Mouse (Mus musculus) liver, embryonic 13.5 days (tissue): ENCODE measurements around the gene Pou2f2. TPM values are rescaled to one million over a fixed set of nuclear protein-coding genes. Genes with fewer than 3 reads are reported as not detected.

Experiments
- ATAC-seq: fragments of 200-750 bp; cut with Nextera tagmentation; 2 replicates; pipeline ENCODE4 v1.8.0; 2017; ENCODE audit warnings: low read depth, mild to moderate bottlenecking, moderate number of reproducible peaks, moderate library complexity
- DNase-seq: peaks from one replicate; pipeline ENCODE4 v3.0.0; 2022
- H3K27ac ChIP-seq: fragments of 300-500 bp; sonication (generic); 2 replicates; pipeline ENCODE4 v1.5.1; 2015; ENCODE audit warnings: moderate library complexity, mild to moderate bottlenecking, inconsistent platforms
- H3K27me3 ChIP-seq: fragments of 300-500 bp; sonication (generic); 2 replicates; pipeline ENCODE4 v1.6.1; 2015; ENCODE audit warnings: mild to moderate bottlenecking, inconsistent platforms
- H3K36me3 ChIP-seq: fragments of 300-500 bp; sonication (generic); 2 replicates; pipeline ENCODE4 v1.6.1; 2015; ENCODE audit warnings: mild to moderate bottlenecking, inconsistent platforms
- H3K4me1 ChIP-seq: fragments of 300-500 bp; sonication (generic); replicated peaks from 2 replicates; pipeline ENCODE4 v1.6.1; 2015; ENCODE audit warnings: inconsistent platforms
- H3K4me2 ChIP-seq: fragments of 300-500 bp; sonication (generic); 2 replicates; pipeline ENCODE4 v1.6.1; 2015; ENCODE audit warnings: inconsistent platforms, mild to moderate bottlenecking, moderate library complexity
- H3K4me3 ChIP-seq: fragments of 300-500 bp; sonication (generic); replicated peaks from 2 replicates; pipeline ENCODE4 v1.5.1; 2015; ENCODE audit warnings: mild to moderate bottlenecking, inconsistent platforms
- H3K9ac ChIP-seq: fragments of 300-500 bp; sonication (generic); 2 replicates; pipeline ENCODE4 v1.6.1; 2015; ENCODE audit warnings: mild to moderate bottlenecking, inconsistent platforms
- H3K9me3 ChIP-seq: fragments of 300-500 bp; sonication (generic); replicated peaks from 2 replicates; pipeline ENCODE4 v1.6.1; 2016; ENCODE audit warnings: inconsistent platforms
- WGBS: fragments of 180-500 bp; shearing (Covaris S2); methylation state at CpG from one replicate; pipeline ENCODE4 v1.1.7; 2015; ENCODE audit not compliant: insufficient replicate concordance; 5-methylcytosine and 5-hydroxymethylcytosine counted together
- polyA plus RNA-seq: library from polyadenylated mRNA; unstranded; fragments of >200 nt; fragmentation: Nextera tagmentation; extraction: Ambion mirVana; gene quantifications from 2 replicates; pipeline ENCODE4 v1.2.1, GENCODE M21; 2015

Pou2f2 gene
- polyA plus RNA-seq, 1 experiment from 2014 or later, result 1.5 TPM

GRCm38 (mm10) chr7:25166106-25166505, 13.4 kb downstream of the Pou2f2 start:
- H3K36me3 ChIP-seq, result no peaks in the 10 kb centered on the region
- no peak for DNase-seq
- H3K4me1 ChIP-seq, result no peaks in the 10 kb centered on the region; the same call in 1 of the 2 replicates
- no peak for ATAC-seq
- no peak overlapping the region for H3K4me3 ChIP-seq
- H3K27ac ChIP-seq, result no peak overlapping the region
- 66% methylated on average over 5 of the region's 5 CpGs for WGBS
- no peaks in the 10 kb centered on the region for H3K9me3 ChIP-seq
- no peak overlapping the region for H3K9ac ChIP-seq
- H3K27me3 ChIP-seq, result peaks cover 56% of the 10 kb centered on the region
- H3K4me2 ChIP-seq, result no peak overlapping the region

GRCm38 (mm10) chr7:25156158-25156648, 23.3 kb downstream of the Pou2f2 start:
- ATAC-seq (peak; percentile 67), DNase-seq (no peak)
- peak overlapping the region; percentile 92 for H3K27ac ChIP-seq
- peak overlapping the region; percentile 51 for H3K4me3 ChIP-seq
- H3K36me3 ChIP-seq, result no peaks in the 10 kb centered on the region
- peaks cover 60% of the 10 kb centered on the region for H3K4me1 ChIP-seq
- H3K4me2 ChIP-seq, result peak overlapping the region; percentile 87
- peaks cover 36% of the 10 kb centered on the region for H3K27me3 ChIP-seq
- 5% methylated on average over 14 of the region's 14 CpGs for WGBS
- H3K9me3 ChIP-seq, result no peaks in the 10 kb centered on the region
- H3K9ac ChIP-seq, result peak overlapping the region; percentile 75

GRCm38 (mm10) chr7:25155469-25156157, 23.9 kb downstream of the Pou2f2 start:
- peak overlapping the region; percentile 51 for H3K4me3 ChIP-seq
- peak overlapping the region; percentile 92 for H3K27ac ChIP-seq
- DNase-seq (peak; percentile 73), ATAC-seq (peak; percentile 95)
- peak overlapping the region; percentile 87 for H3K4me2 ChIP-seq
- H3K27me3 ChIP-seq, result peaks cover 37% of the 10 kb centered on the region
- H3K9ac ChIP-seq, result peak overlapping the region; percentile 75
- H3K36me3 ChIP-seq, result no peaks in the 10 kb centered on the region
- no peaks in the 10 kb centered on the region for H3K9me3 ChIP-seq
- 7% methylated on average over 17 of the region's 17 CpGs for WGBS
- peaks cover 66% of the 10 kb centered on the region for H3K4me1 ChIP-seq

- Histone ChIP-seq H3K27ac (peak overlapping the region; percentile 92), H3K4me3 (no peak overlapping the region), H3K9ac (peak overlapping the region; percentile 75), H3K4me1 (peaks cover 75% of the 10 kb centered on the region), H3K9me3 (no peaks in the 10 kb centered on the region), H3K36me3 (no peaks in the 10 kb centered on the region), H3K4me2 (peak overlapping the region; percentile 87), H3K27me3 (peaks cover 42% of the 10 kb centered on the region)
- 61% methylated on average over 4 of the region's 4 CpGs for WGBS
- DNase-seq (no peak), ATAC-seq (no peak)
Observed at GRCm38 (mm10) chr7:25154648-25155047, 24.9 kb downstream of the Pou2f2 start.

- Histone ChIP-seq H3K9me3 (no peaks in the 10 kb centered on the region), H3K36me3 (no peaks in the 10 kb centered on the region), H3K27ac (peak overlapping the region; percentile 92), H3K9ac (no peak overlapping the region), H3K4me2 (no peak overlapping the region), H3K4me1 (peaks cover 75% of the 10 kb centered on the region), H3K4me3 (no peak overlapping the region), H3K27me3 (peaks cover 49% of the 10 kb centered on the region)
- ATAC-seq, result no peak
- no peak for DNase-seq
- WGBS, result 40% methylated on average over 7 of the region's 7 CpGs
Observed at GRCm38 (mm10) chr7:25153841-25154240, 25.7 kb downstream of the Pou2f2 start.

GRCm38 (mm10) chr7:25151916-25152556, 27.5 kb downstream of the Pou2f2 start:
- no peak overlapping the region for H3K9ac ChIP-seq
- H3K4me3 ChIP-seq, result no peak overlapping the region
- H3K4me1 ChIP-seq, result peaks cover 69% of the 10 kb centered on the region
- no peak for ATAC-seq
- WGBS, result 46% methylated on average over 10 of the region's 10 CpGs
- H3K27ac ChIP-seq, result no peak overlapping the region
- H3K36me3 ChIP-seq, result no peaks in the 10 kb centered on the region
- H3K4me2 ChIP-seq, result no peak overlapping the region
- H3K27me3 ChIP-seq, result peaks cover 67% of the 10 kb centered on the region
- H3K9me3 ChIP-seq, result no peaks in the 10 kb centered on the region
- no peak for DNase-seq

- ATAC-seq (no peak), DNase-seq (no peak)
- WGBS, result 9% methylated on average over 7 of the region's 7 CpGs
- no peak overlapping the region for H3K4me2 ChIP-seq
- H3K9me3 ChIP-seq, result no peaks in the 10 kb centered on the region
- no peak overlapping the region for H3K9ac ChIP-seq
- no peak overlapping the region for H3K4me3 ChIP-seq
- H3K27ac ChIP-seq, result no peak overlapping the region
- H3K27me3 ChIP-seq, result peaks cover 73% of the 10 kb centered on the region
- H3K4me1 ChIP-seq, result peaks cover 59% of the 10 kb centered on the region
- H3K36me3 ChIP-seq, result no peaks in the 10 kb centered on the region
Observed at GRCm38 (mm10) chr7:25151009-25151408, 28.5 kb downstream of the Pou2f2 start.

GRCm38 (mm10) chr7:25150151-25150663, 29.3 kb downstream of the Pou2f2 start:
- H3K4me2 ChIP-seq, result no peak overlapping the region
- no peak for ATAC-seq

GRCm38 (mm10) chr7:25145896-25146295, 33.6 kb downstream of the Pou2f2 start:
- ATAC-seq, result no peak
- Histone ChIP-seq H3K9ac (no peak overlapping the region), H3K36me3 (no peaks in the 10 kb centered on the region), H3K9me3 (no peaks in the 10 kb centered on the region), H3K4me3 (no peak overlapping the region), H3K4me2 (no peak overlapping the region), H3K27me3 (peaks cover 72% of the 10 kb centered on the region), H3K4me1 (peaks cover 11% of the 10 kb centered on the region), H3K27ac (no peak overlapping the region)
- WGBS, result 6% methylated on average over 10 of the region's 10 CpGs
- no peak for DNase-seq

More at GRCm38 (mm10) chr7:25150151-25150663, 29.3 kb downstream of the Pou2f2 start:
- no peak overlapping the region for H3K27ac ChIP-seq
- H3K27me3 ChIP-seq, result peaks cover 81% of the 10 kb centered on the region
- peaks cover 51% of the 10 kb centered on the region for H3K4me1 ChIP-seq
- H3K9ac ChIP-seq, result no peak overlapping the region
- H3K9me3 ChIP-seq, result no peaks in the 10 kb centered on the region
- 6% methylated on average over 15 of the region's 18 CpGs for WGBS
- no peaks in the 10 kb centered on the region for H3K36me3 ChIP-seq
- no peak overlapping the region for H3K4me3 ChIP-seq
- DNase-seq, result no peak

GRCm38 (mm10) chr7:25141761-25142160, 37.8 kb downstream of the Pou2f2 start:
- no peaks in the 10 kb centered on the region for H3K36me3 ChIP-seq
- H3K9me3 ChIP-seq, result no peaks in the 10 kb centered on the region
- no peaks in the 10 kb centered on the region for H3K4me1 ChIP-seq
- ATAC-seq (no peak), DNase-seq (peak; percentile 26)
- WGBS, result 4% methylated on average over 5 of the region's 5 CpGs
- no peak overlapping the region for H3K27ac ChIP-seq
- no peak overlapping the region for H3K4me2 ChIP-seq
- H3K4me3 ChIP-seq, result no peak overlapping the region
- H3K9ac ChIP-seq, result no peak overlapping the region
- H3K27me3 ChIP-seq, result peaks cover 60% of the 10 kb centered on the region

GRCm38 (mm10) chr7:25137553-25137952, 42.0 kb downstream of the Pou2f2 start:
- Histone ChIP-seq H3K36me3 (no peaks in the 10 kb centered on the region), H3K4me1 (peaks cover 18% of the 10 kb centered on the region), H3K4me3 (no peak overlapping the region), H3K9me3 (peaks cover 3% of the 10 kb centered on the region; the same call in 1 of the 2 replicates), H3K4me2 (no peak overlapping the region), H3K27ac (no peak overlapping the region), H3K9ac (no peak overlapping the region), H3K27me3 (peaks cover 81% of the 10 kb centered on the region)
- ATAC-seq (no peak), DNase-seq (no peak)
- 41% methylated on average over 3 of the region's 3 CpGs for WGBS
